Mouse (Mus musculus): ENCODE data around the gene Emc7. TPM values are rescaled to one million over a fixed set of nuclear protein-coding genes. Genes with fewer than 3 reads are reported as not detected.

The Emc7 gene
- 20.9 TPM for polyA plus RNA-seq (2017; shearing (Covaris generic))

DNA sequence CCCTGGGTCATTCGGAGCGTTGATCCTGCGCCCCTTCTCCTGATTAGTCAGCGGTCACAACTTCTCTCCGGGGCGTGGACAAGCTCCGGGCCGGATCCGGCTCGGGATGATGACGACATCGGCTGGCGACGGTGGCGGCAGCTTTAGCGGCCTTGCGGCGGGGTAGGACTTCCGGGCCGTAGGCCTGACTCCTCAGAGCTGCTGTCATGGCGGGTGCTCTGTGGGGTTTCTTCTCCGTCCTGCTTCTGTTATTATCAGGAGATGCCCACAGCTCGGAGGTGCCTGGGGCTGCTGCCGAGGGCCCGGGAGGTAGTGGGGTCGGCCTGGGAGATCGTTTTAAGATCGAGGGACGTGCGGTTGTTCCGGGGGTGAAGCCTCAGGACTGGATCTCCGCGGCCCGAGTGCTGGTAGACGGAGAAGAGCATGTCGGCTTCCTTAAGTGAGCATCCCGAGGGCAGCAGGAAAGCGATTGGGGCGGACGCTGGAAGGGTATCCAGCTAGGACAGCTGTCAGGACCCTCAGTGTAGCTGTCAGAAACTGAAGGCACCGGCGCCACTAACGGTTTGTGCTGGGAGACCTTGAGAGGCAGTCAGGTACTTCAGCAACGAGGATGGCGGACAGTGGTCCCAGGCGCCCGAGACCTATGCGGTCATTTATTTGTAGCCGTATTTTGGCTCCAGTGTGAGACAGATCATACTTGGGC is at the start of gene Emc7:
Gene Emc7 (plus strand): TSS at position 136 of the 703 bp plus-strand sequence.

DNA sequence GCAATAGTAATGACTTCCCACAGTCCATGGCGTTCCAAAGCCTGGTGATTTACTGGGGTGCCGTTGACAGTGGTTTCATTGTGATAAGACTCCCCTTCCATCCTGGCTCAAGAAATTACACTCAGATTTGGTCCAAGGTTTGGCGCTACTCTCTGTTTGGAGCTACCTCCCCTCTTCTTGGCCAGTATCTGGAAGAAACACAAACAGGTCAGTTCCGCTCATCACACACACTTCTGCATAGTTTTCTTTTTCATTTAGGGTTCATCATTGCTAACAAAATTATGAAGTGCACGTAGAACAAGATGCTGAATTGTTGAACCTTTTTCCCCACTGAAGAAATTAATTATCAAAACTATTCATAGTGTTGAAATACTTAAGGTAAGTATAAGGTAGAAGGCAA is 25.9 kb downstream of the Emc7 start, which contains the start of gene Chrm5:
Gene Chrm5 (minus strand): TSS at position 101 of the 400 bp plus-strand sequence.

DNA sequence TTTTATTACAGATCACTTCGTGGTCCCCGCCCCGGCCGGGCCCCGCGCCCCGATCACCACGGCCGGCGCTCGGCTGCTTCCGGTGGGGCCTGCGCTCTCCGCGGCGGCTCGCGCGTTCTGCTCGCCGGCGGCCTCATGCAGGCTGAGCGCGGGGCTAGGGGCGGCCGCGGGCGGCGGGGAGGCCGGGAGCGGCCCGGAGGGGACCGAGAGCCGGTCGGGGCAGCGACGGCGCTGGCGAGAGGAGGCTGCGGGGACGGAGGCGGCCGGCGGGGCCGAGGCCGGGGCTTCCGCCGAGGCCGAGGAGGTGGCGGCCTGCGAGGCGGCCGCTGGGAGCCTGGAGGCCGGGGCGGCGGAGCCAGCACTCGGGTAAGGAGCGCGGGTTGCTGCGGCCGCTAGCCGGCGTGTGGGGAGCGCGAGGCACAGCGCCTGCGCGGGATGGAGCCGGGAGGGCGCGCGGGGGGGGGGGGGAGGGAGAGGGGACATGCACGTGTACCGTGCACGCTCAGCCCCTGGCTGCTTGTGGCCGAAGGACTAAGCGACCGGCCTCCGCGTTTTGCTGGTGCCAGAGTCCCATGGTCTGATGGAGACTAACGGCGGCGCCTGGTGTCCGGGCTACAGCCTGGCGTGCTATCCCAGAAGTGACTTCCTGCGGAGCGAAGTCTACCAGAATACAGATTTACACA is 38.2 kb downstream of the Emc7 start, which contains the start of gene Aven:
Gene Aven (plus strand): TSS at position 109 of the 683 bp plus-strand sequence.

Other genes starting within 250 kb of the Emc7 start
- gene Lpcat4, start 215.5 kb upstream of the Emc7 start, polyA plus RNA-seq (2017; shearing (Covaris generic)): 70.5 TPM
- gene Nutm1, start 195.7 kb upstream of the Emc7 start, polyA plus RNA-seq (2017; shearing (Covaris generic)): not detected
- gene Nop10, start 193.1 kb upstream of the Emc7 start, polyA plus RNA-seq (2017; shearing (Covaris generic)): 148 TPM
- gene Slc12a6, start 189.2 kb upstream of the Emc7 start, polyA plus RNA-seq (2017; shearing (Covaris generic)): 109 TPM
- not detected for gene Gm21985, start 188.7 kb upstream of the Emc7 start, polyA plus RNA-seq (2017; shearing (Covaris generic))
- gene Emc4, start 87.0 kb upstream of the Emc7 start, polyA plus RNA-seq (2017; shearing (Covaris generic)): 87.5 TPM
- gene Katnbl1, start 75.8 kb upstream of the Emc7 start, polyA plus RNA-seq (2017; shearing (Covaris generic)): 21.7 TPM
- not detected for gene Chrm5, start 25.8 kb downstream of the Emc7 start, polyA plus RNA-seq (2017; shearing (Covaris generic))
- gene Aven, start 38.0 kb downstream of the Emc7 start, polyA plus RNA-seq (2017; shearing (Covaris generic)): 15.4 TPM

All from activated CD4-positive, CD25-positive, alpha-beta regulatory T cell, adult 9 weeks (primary cell).